Mouse (Mus musculus) erythroblast, embryonic 14.5 days (primary cell): ENCODE data around the gene Arg1. TPM values are rescaled to one million over a fixed set of nuclear protein-coding genes. Genes with fewer than 3 reads are reported as not detected.

Source experiments
- H3K27me3 ChIP-seq: 2 replicates; pipeline ENCODE4 v1.6.1; 2012; ENCODE audit warnings: inconsistent platforms; ENCODE audit not compliant: control insufficient read depth
- H3K36me3 ChIP-seq: 2 replicates; pipeline ENCODE4 v1.6.1; 2012; ENCODE audit warnings: mild to moderate bottlenecking, inconsistent platforms; ENCODE audit not compliant: control insufficient read depth
- H3K4me1 ChIP-seq: 2 replicates; pipeline ENCODE4 v1.6.1; 2012; ENCODE audit warnings: inconsistent platforms; ENCODE audit not compliant: control insufficient read depth
- H3K4me3 ChIP-seq: replicated peaks from 2 replicates; pipeline ENCODE3; 2012; ENCODE audit warnings: moderate library complexity, mild to moderate bottlenecking, inconsistent platforms
- H3K9me3 ChIP-seq: 2 replicates; pipeline ENCODE4 v1.6.1; 2012; ENCODE audit warnings: low read length, inconsistent platforms, mixed read lengths; ENCODE audit not compliant: control insufficient read depth
- GATA1 ChIP-seq: IDR thresholded peaks from 2 replicates; pipeline ENCODE4 v1.6.1; 2012; ENCODE audit warnings: low read length, inconsistent platforms, mixed read lengths
- TAL1 ChIP-seq: IDR thresholded peaks from 3 replicates; pipeline ENCODE4 v1.6.1; 2012; ENCODE audit warnings: low read length, inconsistent platforms, mixed read lengths
- polyA plus RNA-seq: library from polyadenylated mRNA; stranded (reverse); fragments of >175 nt; gene quantifications from 2 replicates; pipeline ENCODE4 v1.2.3, GENCODE M21; 2012

The Arg1 gene
- polyA plus RNA-seq, 1 experiment: not detected

DNA sequence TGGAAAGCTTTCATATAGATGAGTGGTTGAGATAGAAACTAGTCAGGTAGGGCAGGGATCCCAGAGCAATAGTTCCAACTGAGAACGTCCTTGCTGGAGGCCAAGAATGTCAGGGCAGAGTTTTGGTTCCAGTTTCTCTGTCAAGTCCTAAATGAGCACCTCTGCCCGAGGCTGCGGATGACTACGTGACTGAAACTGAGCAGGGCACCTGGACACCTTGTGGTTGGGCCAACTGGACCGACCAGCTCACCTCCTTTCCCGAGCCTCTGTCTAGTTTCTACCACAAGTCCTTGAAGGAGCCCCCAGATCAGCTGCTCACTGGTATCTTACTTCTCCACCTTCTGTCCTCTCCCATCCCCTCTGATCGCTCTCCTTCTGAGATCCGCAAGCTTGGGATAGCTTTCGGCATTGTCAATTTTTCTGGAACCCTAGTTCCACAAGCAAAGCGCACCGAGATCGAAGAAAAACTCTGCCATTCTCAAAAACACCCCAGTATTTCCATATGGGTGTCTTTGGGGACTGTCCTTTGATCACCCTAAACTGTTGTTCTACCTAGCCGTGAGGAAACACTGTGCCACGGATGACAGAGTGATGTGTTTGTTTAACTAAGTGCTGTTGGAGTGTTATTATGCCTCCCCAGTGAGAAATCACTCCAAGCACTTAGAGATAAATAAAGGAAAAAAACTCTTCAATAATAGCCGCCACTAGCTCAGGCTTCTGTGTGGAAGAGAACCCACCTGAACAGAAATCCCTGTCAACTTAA, 31.2 kb upstream of the Arg1 start:
- Histone ChIP-seq H3K27me3 (no peaks in the 10 kb centered on the region), H3K9me3 (no peaks in the 10 kb centered on the region), H3K4me3 (no peak overlapping the region), H3K36me3 (no peaks in the 10 kb centered on the region), H3K4me1 (no peaks in the 10 kb centered on the region)
- no peak for TF ChIP-seq GATA1
- no peak for TF ChIP-seq TAL1

DNA sequence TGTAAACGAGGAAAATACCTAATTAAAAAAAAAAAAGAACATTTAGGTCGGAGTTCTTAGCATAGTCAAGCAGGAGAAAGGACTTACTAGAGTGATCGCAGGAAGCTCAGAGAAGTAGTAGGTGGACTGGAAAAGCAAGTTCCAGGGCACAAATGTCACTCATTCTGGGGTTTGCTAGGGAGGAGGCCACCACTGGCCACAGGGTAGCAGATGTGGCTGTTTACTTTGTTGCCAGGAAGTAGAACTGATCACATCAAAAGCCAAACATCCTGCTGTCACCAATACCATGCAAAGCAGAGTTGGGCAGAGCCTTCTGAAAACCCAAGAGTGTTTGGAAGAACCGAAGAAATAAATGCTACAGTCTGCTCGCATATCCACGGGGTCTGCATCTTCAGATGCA, 26.6 kb upstream of the Arg1 start:
- H3K36me3 ChIP-seq: no peaks in the 10 kb centered on the region
- H3K27me3 ChIP-seq: no peaks in the 10 kb centered on the region
- no peak for TF ChIP-seq TAL1
- no peak for TF ChIP-seq GATA1
- no peak overlapping the region for H3K4me3 ChIP-seq
- H3K4me1 ChIP-seq: no peaks in the 10 kb centered on the region
- no peaks in the 10 kb centered on the region for H3K9me3 ChIP-seq

DNA sequence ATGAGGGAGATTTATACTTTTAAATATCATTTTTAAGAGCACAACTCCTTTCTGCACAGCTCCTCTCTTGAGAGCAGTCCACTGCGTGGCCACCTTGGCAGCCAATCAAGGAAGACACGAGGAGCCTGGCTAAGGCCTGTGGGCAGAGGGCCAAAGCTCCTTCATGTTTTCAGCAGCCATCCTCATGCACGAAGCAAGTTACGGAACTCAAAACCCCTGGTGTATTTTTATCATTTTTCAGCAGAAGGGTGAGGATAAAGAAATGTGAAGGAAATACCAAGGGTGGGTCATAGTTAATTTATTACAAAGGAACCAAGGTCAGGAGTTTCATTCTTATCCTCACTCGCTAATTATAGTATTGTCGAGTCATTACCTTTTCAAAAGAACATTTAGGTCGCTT, 25.3 kb upstream of the Arg1 start:
- Histone ChIP-seq H3K4me3 (no peak overlapping the region), H3K9me3 (no peaks in the 10 kb centered on the region), H3K36me3 (no peaks in the 10 kb centered on the region), H3K4me1 (no peaks in the 10 kb centered on the region), H3K27me3 (no peaks in the 10 kb centered on the region)
- no peak for TF ChIP-seq GATA1

DNA sequence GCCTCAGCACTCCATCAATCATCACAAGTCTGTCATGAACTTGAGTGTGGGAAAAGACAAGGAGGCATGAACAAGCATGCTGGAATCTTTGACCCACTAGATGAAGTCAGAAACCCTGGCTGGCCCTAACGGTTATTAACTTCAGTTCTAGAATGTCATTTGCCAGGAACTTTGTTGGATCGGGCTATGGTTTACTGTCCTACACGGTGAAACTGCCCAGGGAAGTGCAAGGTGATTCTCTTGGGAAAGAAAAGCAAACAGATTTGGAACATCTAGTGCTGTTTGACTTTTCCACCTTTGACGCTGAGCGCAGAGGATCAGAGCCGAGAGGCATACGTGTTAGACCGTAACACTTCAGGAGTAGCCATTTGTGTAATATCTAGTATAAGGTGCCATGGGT, 24.3 kb upstream of the Arg1 start:
- no peaks in the 10 kb centered on the region for H3K36me3 ChIP-seq
- no peak for TF ChIP-seq TAL1
- TF ChIP-seq GATA1: no peak
- no peaks in the 10 kb centered on the region for H3K27me3 ChIP-seq
- no peaks in the 10 kb centered on the region for H3K9me3 ChIP-seq
- no peaks in the 10 kb centered on the region for H3K4me1 ChIP-seq
- no peak overlapping the region for H3K4me3 ChIP-seq

DNA sequence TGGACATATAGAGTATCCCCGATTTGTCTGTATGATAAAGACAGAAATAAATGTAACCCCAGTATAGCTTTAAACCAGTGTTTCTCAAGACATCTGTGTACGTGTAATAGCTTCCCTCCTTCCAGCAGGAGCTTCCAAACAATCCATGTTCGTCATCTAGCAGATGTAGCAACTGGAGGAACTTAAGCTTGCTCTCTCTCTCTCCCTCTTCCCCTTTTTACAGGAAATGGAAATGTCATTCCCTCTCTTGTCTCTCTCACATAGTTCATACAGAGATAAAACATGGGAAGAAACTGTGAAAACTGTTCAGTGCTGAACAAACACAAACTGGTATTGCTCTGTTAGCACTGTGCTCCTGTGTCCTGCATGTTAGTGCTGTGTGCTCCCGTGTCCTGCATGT, 22.9 kb upstream of the Arg1 start:
- H3K4me3 ChIP-seq: no peak overlapping the region
- TF ChIP-seq TAL1 (no peak), GATA1 (no peak)
- no peaks in the 10 kb centered on the region for H3K9me3 ChIP-seq
- H3K36me3 ChIP-seq: no peaks in the 10 kb centered on the region
- no peaks in the 10 kb centered on the region for H3K4me1 ChIP-seq
- H3K27me3 ChIP-seq: no peaks in the 10 kb centered on the region

DNA sequence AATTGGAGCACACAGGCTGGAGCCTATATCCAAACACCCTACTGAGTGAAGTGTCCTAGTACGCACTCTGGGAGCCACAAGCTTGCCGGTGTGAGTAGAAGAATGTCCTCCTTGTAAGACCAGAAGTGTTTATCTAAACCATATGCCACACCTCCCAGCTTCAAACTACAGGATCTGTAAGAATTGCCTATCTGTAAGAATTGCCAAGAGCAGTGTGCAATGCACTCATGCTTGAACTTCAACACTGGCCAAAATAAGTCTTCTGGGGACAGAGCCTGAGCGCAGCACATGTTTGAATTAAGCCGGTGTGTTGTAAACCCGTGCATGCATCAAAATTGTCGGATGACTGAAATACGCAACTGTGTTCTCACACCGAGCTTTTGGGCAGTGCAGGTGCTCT, 21.0 kb upstream of the Arg1 start:
- TF ChIP-seq TAL1 (no peak), GATA1 (no peak)
- no peaks in the 10 kb centered on the region for H3K4me1 ChIP-seq
- no peak overlapping the region for H3K4me3 ChIP-seq
- no peaks in the 10 kb centered on the region for H3K9me3 ChIP-seq
- H3K36me3 ChIP-seq: no peaks in the 10 kb centered on the region
- no peaks in the 10 kb centered on the region for H3K27me3 ChIP-seq

DNA sequence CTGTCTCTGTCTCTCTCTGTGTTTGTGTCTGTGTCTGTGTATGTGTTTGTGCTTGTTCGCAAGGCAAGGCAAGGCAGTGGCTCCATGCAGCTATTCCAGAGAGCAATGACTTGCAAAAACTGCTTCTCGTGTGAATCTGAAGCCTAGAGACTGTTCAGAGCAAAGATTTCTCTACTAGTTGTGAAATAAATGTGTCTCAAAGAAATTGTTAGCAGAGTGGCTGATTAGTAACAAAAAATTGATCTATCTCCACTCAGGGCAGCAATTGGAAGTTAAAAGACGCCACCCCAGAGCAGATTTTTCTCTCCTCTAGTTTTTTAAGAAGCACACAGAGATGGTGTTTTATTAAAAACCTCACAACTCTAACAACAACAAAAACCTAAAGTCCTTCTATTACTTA, 20.6 kb upstream of the Arg1 start:
- H3K36me3 ChIP-seq: no peaks in the 10 kb centered on the region
- no peak overlapping the region for H3K4me3 ChIP-seq
- H3K4me1 ChIP-seq: no peaks in the 10 kb centered on the region
- no peaks in the 10 kb centered on the region for H3K9me3 ChIP-seq
- no peaks in the 10 kb centered on the region for H3K27me3 ChIP-seq
- TF ChIP-seq TAL1 (no peak), GATA1 (no peak)

DNA sequence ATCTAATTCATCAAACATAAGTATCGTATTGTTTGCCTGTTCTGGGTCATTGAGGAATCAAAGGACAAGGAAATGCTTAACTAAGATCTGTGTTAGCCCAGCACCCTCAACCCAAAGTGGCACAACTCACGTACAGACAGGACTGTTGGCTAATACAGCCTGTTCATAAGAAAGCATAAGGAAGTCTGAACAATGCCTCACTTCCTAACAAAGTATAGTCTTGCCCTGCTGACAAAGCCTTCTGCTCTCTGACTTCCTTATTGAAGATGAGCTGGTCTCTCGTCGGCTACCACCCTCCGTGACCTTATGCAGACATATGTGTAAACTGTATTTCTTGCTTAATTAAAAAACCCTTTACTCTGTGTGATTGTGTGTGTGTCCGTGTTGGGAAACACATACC, 2.9 kb upstream of the Arg1 start:
- H3K27me3 ChIP-seq: no peaks in the 10 kb centered on the region
- TF ChIP-seq TAL1: no peak
- no peak for TF ChIP-seq GATA1
- no peaks in the 10 kb centered on the region for H3K36me3 ChIP-seq
- H3K4me3 ChIP-seq: no peak overlapping the region
- H3K9me3 ChIP-seq: no peaks in the 10 kb centered on the region
- H3K4me1 ChIP-seq: peaks cover 2% of the 10 kb centered on the region

DNA sequence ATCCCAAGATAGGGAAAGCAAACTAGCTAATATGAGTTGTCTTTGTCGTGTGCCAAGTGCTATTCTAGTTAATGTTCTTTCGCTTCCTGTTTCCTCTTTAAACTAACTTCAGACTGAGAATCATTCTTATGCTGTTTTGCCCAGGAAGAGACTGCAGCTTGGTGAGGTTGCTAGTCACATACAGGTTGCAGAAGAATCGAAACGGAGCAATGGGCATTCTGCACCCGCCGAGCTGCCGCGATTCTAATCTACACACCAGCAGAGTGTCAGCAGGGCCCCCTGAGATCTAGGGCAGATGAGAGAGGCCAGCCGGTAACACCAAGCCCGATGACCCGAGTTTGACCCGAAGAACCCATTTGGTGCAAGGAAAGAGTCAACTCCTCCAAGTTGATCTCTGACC, 788 bp upstream of the Arg1 start:
- no peaks in the 10 kb centered on the region for H3K27me3 ChIP-seq
- H3K4me3 ChIP-seq: no peak overlapping the region
- H3K9me3 ChIP-seq: no peaks in the 10 kb centered on the region
- H3K4me1 ChIP-seq: peaks cover 2% of the 10 kb centered on the region
- H3K36me3 ChIP-seq: no peaks in the 10 kb centered on the region
- no peak for TF ChIP-seq GATA1
- TF ChIP-seq TAL1: no peak

DNA sequence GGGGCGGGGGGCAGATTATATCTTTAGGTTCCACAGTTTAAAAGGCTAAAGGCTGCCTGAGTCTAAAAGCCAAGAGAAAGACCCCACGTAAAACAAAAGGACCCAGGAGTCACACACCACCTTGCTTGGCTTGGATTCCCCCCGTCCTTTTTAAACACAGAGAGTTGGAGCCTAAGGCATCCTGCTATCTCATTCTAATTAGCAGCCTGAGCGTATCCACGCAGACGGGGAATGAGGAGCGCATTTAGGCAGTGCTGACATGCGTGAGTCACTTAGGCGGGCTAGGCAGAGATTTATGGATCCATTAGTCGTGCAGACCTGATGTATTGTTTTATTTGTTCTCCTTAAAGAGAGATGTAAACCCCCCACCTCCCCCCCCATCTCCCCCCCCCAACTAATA, 904 bp downstream of the Arg1 start:
- TF ChIP-seq GATA1 (no peak), TAL1 (no peak)
- Histone ChIP-seq H3K4me3 (no peak overlapping the region), H3K27me3 (no peaks in the 10 kb centered on the region), H3K9me3 (no peaks in the 10 kb centered on the region), H3K4me1 (peaks cover 2% of the 10 kb centered on the region), H3K36me3 (peaks cover 4% of the 10 kb centered on the region; the same call in 1 of the 2 replicates)
